9 mouse cellular contexts compared by ENCODE assay signal in genomic region chr12:43813559-43813958, GRCm38 (mm10).
DNase-seq lines count a peak whose midpoint lies in the region; ATAC-seq and TF ChIP-seq lines count a peak whose summit lies in the region.
"Had no signal": no experiment of that assay in that cellular context is flagged by ENCODE, and none has a peak within 500 bp of the region (broad histone marks: within the 10 kb centered on the region; RNA-seq: fewer than 3 reads in every experiment).

No protein-coding gene starts in this region.

- no peaks in the 10 kb centered on the region for H3K9me3 ChIP-seq in heart, postnatal 0 days (replicated peaks; ENCODE audit: control insufficient read depth, low read length)
- H3K9me3 ChIP-seq in neural tube, embryonic 13.5 days: no peaks in the 10 kb centered on the region
- no peaks in the 10 kb centered on the region for H3K9me3 ChIP-seq in neural tube, embryonic 15.5 days (replicated peaks)
- H3K9me3 ChIP-seq in hindbrain, postnatal 0 days (ENCODE audit: low read length): no peaks in the 10 kb centered on the region
- H3K9me3 ChIP-seq in stomach, postnatal 0 days (ENCODE audit: control insufficient read depth, low read length): no peaks in the 10 kb centered on the region

- TF ChIP-seq CTCF in heart, postnatal 0 days (IDR thresholded peaks at IDR 0.05; ENCODE audit: low read depth): peak; percentile 14; the same call in 1 of the 2 replicates
- TF ChIP-seq CTCF in hindbrain, postnatal 0 days (IDR thresholded peaks at IDR 0.05; ENCODE audit: low read depth): peak; percentile 72
- peak; percentile 53 for TF ChIP-seq CTCF in stomach, postnatal 0 days (IDR thresholded peaks at IDR 0.05; ENCODE audit: low read depth)

- no peaks in the 10 kb centered on the region for H3K4me1 ChIP-seq in heart, postnatal 0 days (ENCODE audit: control insufficient read depth, insufficient read depth)
- no peaks in the 10 kb centered on the region for H3K4me1 ChIP-seq in neural tube, embryonic 13.5 days (replicated peaks)
- H3K4me1 ChIP-seq in neural tube, embryonic 15.5 days: no peaks in the 10 kb centered on the region
- H3K4me1 ChIP-seq in hindbrain, postnatal 0 days (ENCODE audit: insufficient read depth, low read length): no peaks in the 10 kb centered on the region
- H3K4me1 ChIP-seq in stomach, postnatal 0 days (replicated peaks; ENCODE audit: control insufficient read depth, insufficient read depth): no peaks in the 10 kb centered on the region

- no peak for ATAC-seq in heart, postnatal 0 days (ENCODE audit: insufficient read depth, low read depth)
- ATAC-seq in neural tube, embryonic 13.5 days (ENCODE audit: low read depth): peak; percentile 47
- ATAC-seq in neural tube, embryonic 15.5 days (ENCODE audit: low FRiP score): no peak
- no peak for ATAC-seq in hindbrain, postnatal 0 days
- ATAC-seq in stomach, postnatal 0 days (ENCODE audit: low FRiP score, low TSS enrichment): no peak

- H3K36me3 ChIP-seq in heart, postnatal 0 days (replicated peaks; ENCODE audit: control insufficient read depth, insufficient read depth, low read length): no peaks in the 10 kb centered on the region
- H3K36me3 ChIP-seq in neural tube, embryonic 13.5 days: no peaks in the 10 kb centered on the region
- H3K36me3 ChIP-seq in neural tube, embryonic 15.5 days: no peaks in the 10 kb centered on the region
- H3K36me3 ChIP-seq in hindbrain, postnatal 0 days (ENCODE audit: insufficient read depth, low read length): no peaks in the 10 kb centered on the region
- no peaks in the 10 kb centered on the region for H3K36me3 ChIP-seq in stomach, postnatal 0 days (ENCODE audit: control insufficient read depth, insufficient read depth, low read length)

- H3K9ac ChIP-seq in heart, postnatal 0 days (replicated peaks; ENCODE audit: low read depth, low read length): no peak overlapping the region
- no peak overlapping the region for H3K9ac ChIP-seq in neural tube, embryonic 13.5 days
- H3K9ac ChIP-seq in neural tube, embryonic 15.5 days (replicated peaks): no peak overlapping the region
- no peak overlapping the region for H3K9ac ChIP-seq in hindbrain, postnatal 0 days (replicated peaks; ENCODE audit: low read length)
- no peak overlapping the region for H3K9ac ChIP-seq in stomach, postnatal 0 days (ENCODE audit: low read length)

- intact Hi-C loops in heart, postnatal 36 days (cut with DNase I): no loop called here

- H3K27ac ChIP-seq in heart, postnatal 0 days (ENCODE audit: low read depth): no peak overlapping the region
- H3K27ac ChIP-seq in neural tube, embryonic 13.5 days (replicated peaks): no peak overlapping the region
- H3K27ac ChIP-seq in neural tube, embryonic 15.5 days (replicated peaks): no peak overlapping the region
- H3K27ac ChIP-seq in hindbrain, postnatal 0 days: no peak overlapping the region
- no peak overlapping the region for H3K27ac ChIP-seq in stomach, postnatal 0 days (replicated peaks)

- no peak overlapping the region for H3K4me3 ChIP-seq in heart, postnatal 0 days (ENCODE audit: low read depth, low read length)
- no peak overlapping the region for H3K4me3 ChIP-seq in neural tube, embryonic 13.5 days
- H3K4me3 ChIP-seq in neural tube, embryonic 15.5 days (replicated peaks): no peak overlapping the region
- H3K4me3 ChIP-seq in hindbrain, postnatal 0 days (ENCODE audit: low read length): no peak overlapping the region
- H3K4me3 ChIP-seq in stomach, postnatal 0 days (ENCODE audit: low read depth, low read length): no peak overlapping the region

- WGBS in heart, postnatal 0 days: 11% methylated on average over 3 of the region's 3 CpGs
- 12% methylated on average over 3 of the region's 3 CpGs for WGBS in neural tube, embryonic 13.5 days
- WGBS in neural tube, embryonic 15.5 days: 22% methylated on average over 3 of the region's 3 CpGs
- 12% methylated on average over 3 of the region's 3 CpGs for WGBS in hindbrain, postnatal 0 days
- WGBS in stomach, postnatal 0 days: 7% methylated on average over 3 of the region's 3 CpGs

- no peak for DNase-seq in heart, postnatal 0 days (ENCODE audit: low spot score)
- DNase-seq in heart, postnatal 36 days: no peak
- peak; percentile 79 for DNase-seq in hindbrain, postnatal 0 days (ENCODE audit: low spot score)
- no peak for DNase-seq in stomach, postnatal 0 days (ENCODE audit: low spot score)
- no peak for DNase-seq in B cell, adult 2 months
- DNase-seq in adrenal gland, adult 18-20 months (ENCODE audit: low spot score in 2 of 2): no peak
- DNase-seq: liver had no signal

- no peak for TF ChIP-seq EP300 in heart, postnatal 0 days (IDR thresholded peaks at IDR 0.05; ENCODE audit: low read depth)
- TF ChIP-seq EP300 in stomach, postnatal 0 days (optimal IDR thresholded peaks at IDR 0.05): no peak

- no peak overlapping the region for H3K4me2 ChIP-seq in heart, postnatal 0 days (ENCODE audit: low read depth, low read length)
- no peak overlapping the region for H3K4me2 ChIP-seq in neural tube, embryonic 13.5 days
- H3K4me2 ChIP-seq in neural tube, embryonic 15.5 days: no peak overlapping the region
- H3K4me2 ChIP-seq in hindbrain, postnatal 0 days (ENCODE audit: low read depth, low read length): no peak overlapping the region
- H3K4me2 ChIP-seq in stomach, postnatal 0 days (replicated peaks; ENCODE audit: low read depth): no peak overlapping the region

- H3K27me3 ChIP-seq in heart, postnatal 0 days (ENCODE audit: control insufficient read depth, insufficient read depth, low read length): no peaks in the 10 kb centered on the region
- no peaks in the 10 kb centered on the region for H3K27me3 ChIP-seq in neural tube, embryonic 13.5 days
- H3K27me3 ChIP-seq in neural tube, embryonic 15.5 days (replicated peaks): no peaks in the 10 kb centered on the region
- no peaks in the 10 kb centered on the region for H3K27me3 ChIP-seq in hindbrain, postnatal 0 days (ENCODE audit: insufficient read depth, low read length)
- no peaks in the 10 kb centered on the region for H3K27me3 ChIP-seq in stomach, postnatal 0 days (ENCODE audit: control insufficient read depth, insufficient read depth, low read length)

Comparison
In these comparisons a context has a peak if more than half of its experiments do, and no peak if none do; other contexts are left out.
1. CTCF ChIP-seq: peak in every context shown above with its lines; median percentile 72 in hindbrain, postnatal 0 days; 53 in stomach, postnatal 0 days; 14 in heart, postnatal 0 days.